Mouse (Mus musculus): ENCODE data around the gene Gm4969. TPM values are rescaled to one million over a fixed set of nuclear protein-coding genes. Genes with fewer than 3 reads are reported as not detected.

The Gm4969 gene
- total RNA-seq, 2 experiments from 2014 or later: not detected

DNA sequence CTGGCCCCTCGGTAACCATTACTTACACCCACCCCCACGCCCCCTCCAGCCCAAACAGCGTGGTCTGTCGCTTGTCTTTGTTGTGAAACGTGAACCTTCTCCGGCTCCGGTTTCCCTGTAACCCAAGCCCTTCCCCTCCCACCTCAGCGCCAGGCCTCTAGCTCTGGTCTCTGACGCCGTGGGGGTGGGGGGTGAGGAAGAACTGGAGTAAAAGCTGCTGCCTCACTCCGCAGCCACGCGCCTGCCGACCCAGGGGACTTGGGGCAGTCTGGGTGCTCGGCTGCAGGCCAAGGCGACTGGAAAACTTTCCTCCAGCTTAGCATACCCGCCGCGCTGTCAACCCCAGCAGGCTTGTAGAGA lies 22.4 kb downstream of the Gm4969 start:
- ATAC-seq (replicated peaks; ENCODE audit: low FRiP score, poor library complexity, severe bottlenecking): no peak

- ATAC-seq (replicated peaks; ENCODE audit: low FRiP score, poor library complexity, severe bottlenecking): no peak
Measured at GRCm38 (mm10) chr7:19094826-19095750, 23.1 kb downstream of the Gm4969 start.

GRCm38 (mm10) chr7:19094471-19094825 lies 23.7 kb downstream of the Gm4969 start, which contains the start of gene Six5:
Gene Six5 (plus strand): TSS chr7:19094594.
- no peak for ATAC-seq (replicated peaks; ENCODE audit: low FRiP score, poor library complexity, severe bottlenecking)

DNA sequence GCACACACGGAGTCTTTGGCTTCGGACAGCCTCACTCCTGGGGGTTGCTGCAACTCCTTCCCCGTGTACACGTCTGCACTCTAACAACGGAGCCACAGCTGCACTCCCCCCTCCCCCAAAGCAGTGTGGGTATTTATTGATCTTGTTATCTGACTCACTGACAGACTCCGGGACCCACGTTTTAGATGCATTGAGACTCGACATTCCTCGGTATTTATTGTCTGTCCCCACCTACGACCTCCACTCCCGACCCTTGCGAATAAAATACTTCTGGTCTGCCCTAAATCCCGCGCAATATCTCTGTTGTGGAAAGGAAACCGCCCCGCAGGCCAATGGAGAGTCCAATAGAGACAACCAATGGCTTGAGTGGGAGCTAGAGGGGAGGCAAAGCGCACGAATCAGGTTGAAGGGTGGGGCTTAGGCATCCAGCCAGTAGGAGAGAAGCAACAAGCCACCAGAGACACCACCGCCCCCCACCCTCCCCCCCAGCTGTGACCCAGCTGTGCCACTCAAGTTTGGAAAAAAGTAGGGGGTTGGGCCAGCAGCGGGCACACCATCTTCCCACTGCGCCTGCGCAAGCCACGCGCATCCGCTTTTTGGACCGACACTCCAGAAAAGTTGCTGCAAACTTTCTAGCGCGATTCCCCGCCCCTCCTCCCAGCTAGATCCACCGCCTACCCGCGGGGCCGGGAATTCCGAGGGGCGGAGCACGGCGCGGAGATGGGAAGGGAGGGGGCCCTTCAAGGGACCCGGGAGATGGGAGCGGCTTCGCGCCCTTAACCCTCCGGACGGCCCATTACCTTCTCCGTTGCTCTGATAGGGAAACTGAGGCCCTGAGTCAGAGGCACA lies 24.4 kb downstream of the Gm4969 start:
- peak; percentile 67 for ATAC-seq (replicated peaks; ENCODE audit: low FRiP score, poor library complexity, severe bottlenecking)

GRCm38 (mm10) chr7:19093174-19093521 lies 25.0 kb downstream of the Gm4969 start:
- peak; percentile 77 for ATAC-seq (replicated peaks; ENCODE audit: low FRiP score, poor library complexity, severe bottlenecking)

GRCm38 (mm10) chr7:19092381-19093173 lies 25.6 kb downstream of the Gm4969 start:
- no peak for ATAC-seq (replicated peaks; ENCODE audit: low FRiP score, poor library complexity, severe bottlenecking)

GRCm38 (mm10) chr7:19091913-19092312 lies 26.3 kb downstream of the Gm4969 start:
- no peak for ATAC-seq (replicated peaks; ENCODE audit: low FRiP score, poor library complexity, severe bottlenecking)

DNA sequence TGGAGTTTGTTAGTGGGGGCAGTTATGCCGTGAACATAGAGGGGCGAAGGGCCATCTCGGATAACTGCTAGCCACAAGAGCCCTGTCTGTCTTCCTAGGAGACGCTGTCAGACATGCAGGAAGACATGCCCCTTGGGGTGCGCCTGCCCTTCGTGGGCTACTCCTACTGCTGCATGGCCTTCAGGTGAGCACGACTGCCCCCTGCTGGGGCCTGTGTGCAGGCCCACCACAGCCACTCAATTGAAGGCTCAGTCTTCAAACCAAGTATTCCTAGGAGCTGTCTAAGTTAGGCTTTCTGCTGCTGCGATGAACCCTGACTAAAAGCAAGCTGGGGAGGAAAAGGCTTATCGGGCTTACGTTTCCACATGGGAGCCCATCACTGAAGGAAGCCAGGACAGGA lies 29.4 kb downstream of the Gm4969 start:
- ATAC-seq (replicated peaks; ENCODE audit: low FRiP score, poor library complexity, severe bottlenecking): peak; percentile 42

DNA sequence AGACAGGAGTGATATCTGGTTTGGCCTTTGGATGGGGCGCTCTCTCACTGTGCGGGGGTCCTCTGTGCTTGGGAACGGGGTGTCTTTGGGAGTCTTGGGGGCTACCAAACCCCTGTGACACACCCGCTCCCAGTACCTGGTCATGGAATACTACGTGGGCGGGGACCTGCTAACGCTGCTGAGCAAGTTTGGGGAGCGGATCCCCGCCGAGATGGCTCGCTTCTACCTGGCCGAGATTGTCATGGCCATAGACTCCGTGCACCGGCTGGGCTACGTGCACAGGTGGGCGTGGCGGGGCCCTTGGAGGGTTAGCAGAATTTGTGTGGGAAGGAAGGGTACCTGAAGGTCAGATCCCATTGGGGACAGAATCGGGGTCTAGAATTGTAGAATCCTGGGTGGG lies 31.4 kb downstream of the Gm4969 start:
- no peak for ATAC-seq (replicated peaks; ENCODE audit: low FRiP score, poor library complexity, severe bottlenecking)

DNA sequence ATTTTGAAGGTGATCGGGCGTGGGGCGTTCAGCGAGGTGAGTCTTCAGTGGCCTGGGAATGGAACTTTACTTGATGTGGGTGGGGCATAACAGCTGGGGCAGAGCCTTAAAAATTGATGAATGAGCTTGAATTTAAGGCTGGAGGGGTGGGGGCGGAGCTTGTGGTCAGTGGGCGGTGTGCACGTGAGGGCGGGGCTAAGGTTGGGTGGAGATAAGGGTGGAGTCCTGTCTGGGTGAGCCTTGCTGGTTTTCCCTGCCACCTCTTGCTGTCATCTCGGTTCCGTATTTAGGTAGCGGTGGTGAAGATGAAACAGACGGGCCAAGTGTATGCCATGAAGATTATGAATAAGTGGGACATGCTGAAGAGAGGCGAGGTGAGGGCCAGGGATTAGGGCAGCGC lies 32.1 kb downstream of the Gm4969 start:
- peak; percentile 84 for ATAC-seq (replicated peaks; ENCODE audit: low FRiP score, poor library complexity, severe bottlenecking)

DNA sequence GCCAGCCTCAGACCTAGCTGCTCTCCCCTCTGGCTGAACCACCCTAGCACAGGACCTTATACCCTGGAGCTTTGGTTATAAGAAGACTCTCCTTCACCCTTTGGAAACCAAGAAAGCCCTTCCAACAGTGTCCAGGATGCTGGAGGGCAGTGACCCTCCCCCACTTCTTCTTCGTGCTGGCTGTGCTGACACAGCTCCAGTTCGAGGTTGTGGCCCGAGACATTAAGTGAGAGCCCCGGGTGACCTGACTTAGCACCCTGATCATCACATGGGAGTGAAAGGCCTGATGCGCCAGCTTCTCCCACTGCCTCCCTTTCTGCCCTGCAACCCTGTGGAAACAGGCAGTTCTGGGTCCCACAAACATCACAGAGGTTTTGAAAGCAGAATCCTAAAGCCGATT lies 32.7 kb downstream of the Gm4969 start:
- no peak for ATAC-seq (replicated peaks; ENCODE audit: low FRiP score, poor library complexity, severe bottlenecking)

DNA sequence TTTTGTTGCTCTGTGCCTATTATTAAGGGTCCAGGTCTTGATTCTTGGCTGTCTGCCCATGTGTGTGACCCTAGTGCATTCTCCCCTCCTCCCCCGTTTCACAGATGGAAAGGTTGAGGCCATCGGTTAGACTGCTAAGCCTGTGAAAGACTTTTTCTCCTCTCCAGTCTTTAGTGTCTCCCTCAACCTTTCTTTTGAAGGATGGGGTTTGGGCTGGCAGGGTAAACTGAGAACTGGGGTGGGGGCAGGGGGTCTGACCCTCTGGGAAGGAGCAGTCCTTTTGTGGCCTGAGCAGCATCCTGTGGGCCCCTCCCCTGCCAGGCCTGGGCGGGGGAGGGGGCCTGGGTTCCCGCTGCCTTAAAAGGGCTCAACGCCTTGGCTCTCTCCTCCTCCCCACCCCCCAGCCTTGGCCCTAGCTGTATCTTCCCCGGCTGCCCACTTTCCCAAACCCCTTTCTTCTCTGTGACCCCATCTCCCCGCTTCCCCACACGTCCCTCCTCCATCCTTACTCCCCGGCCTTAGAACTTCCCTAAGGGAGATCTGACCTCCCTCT lies 33.2 kb downstream of the Gm4969 start:
- no peak for ATAC-seq (replicated peaks; ENCODE audit: low FRiP score, poor library complexity, severe bottlenecking)

DNA sequence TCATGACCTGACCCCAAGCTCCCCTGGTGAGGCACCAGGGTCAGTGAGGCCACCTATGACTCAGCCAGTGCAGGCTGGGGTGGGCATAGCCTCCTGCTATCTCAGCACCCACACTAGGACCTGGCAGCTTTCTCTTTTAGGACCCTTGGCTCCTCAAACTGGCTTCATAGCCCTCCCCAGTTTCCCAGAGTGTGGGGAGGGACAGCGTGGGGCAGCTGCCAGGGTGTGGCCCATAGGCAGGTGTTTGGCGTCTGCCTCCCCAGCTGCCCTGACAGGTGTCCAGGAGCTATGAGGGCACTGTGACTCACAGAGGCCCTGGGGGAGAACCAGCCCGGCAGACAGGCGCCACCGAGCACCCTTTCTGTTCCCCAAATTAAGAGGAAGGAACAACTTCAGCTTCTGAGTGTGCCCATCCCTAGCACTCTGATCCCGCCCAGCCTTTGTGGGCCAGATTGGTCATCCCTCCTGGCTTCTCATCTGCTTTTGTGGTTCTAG lies 33.8 kb downstream of the Gm4969 start:
- ATAC-seq (replicated peaks; ENCODE audit: low FRiP score, poor library complexity, severe bottlenecking): no peak

DNA sequence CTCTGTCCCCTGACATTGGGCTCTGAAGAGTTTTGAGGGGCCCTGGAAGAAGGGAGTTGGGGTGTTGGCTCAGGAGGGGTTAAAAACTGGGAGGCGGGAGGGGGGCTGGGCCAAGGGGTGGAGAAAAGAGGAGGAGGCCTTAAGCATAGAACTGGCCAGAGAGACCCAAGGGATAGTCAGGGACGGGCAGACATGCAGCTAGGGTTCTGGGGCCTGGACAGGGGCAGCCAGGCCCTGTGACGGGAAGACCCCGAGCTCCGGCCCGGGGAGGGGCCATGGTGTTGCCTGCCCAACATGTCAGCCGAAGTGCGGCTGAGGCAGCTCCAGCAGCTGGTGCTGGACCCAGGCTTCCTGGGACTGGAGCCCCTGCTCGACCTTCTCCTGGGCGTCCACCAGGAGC lies 34.5 kb downstream of the Gm4969 start, which contains the start of gene Dmpk:
Gene Dmpk, plus strand, starts transcription at position 149 of the 400 bp plus-strand sequence.
- no peak for ATAC-seq (replicated peaks; ENCODE audit: low FRiP score, poor library complexity, severe bottlenecking)

DNA sequence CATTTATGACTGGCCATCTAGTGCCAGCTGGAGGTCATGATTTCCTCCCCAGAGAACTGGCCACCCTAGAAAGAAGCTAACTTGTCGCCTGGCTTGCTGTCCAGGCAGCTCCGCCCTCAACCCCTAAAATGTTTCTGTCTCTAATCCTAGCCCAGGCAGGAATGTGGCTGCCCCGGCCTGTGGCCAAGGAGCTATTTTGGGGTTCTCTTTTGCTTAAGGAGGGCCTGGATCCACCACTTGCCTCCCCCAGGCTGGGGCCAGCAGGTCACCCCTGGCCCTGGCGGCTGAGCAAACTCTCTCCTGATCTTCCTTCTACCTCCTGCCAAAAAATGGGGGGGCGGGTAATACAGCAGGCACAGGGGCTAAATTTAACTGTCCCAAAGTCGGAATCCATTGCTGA lies 35.1 kb downstream of the Gm4969 start:
- no peak for ATAC-seq (replicated peaks; ENCODE audit: low FRiP score, poor library complexity, severe bottlenecking)

- ATAC-seq (replicated peaks; ENCODE audit: low FRiP score, poor library complexity, severe bottlenecking): no peak
Measured at GRCm38 (mm10) chr7:19082171-19082570, 36.0 kb downstream of the Gm4969 start.

GRCm38 (mm10) chr7:19080451-19080950 lies 37.7 kb downstream of the Gm4969 start:
- no peak for ATAC-seq (replicated peaks; ENCODE audit: low FRiP score, poor library complexity, severe bottlenecking)

- no peak for ATAC-seq (replicated peaks; ENCODE audit: low FRiP score, poor library complexity, severe bottlenecking)
Measured at GRCm38 (mm10) chr7:19078732-19079131, 39.4 kb downstream of the Gm4969 start.

GRCm38 (mm10) chr7:19077761-19078160 lies 40.4 kb downstream of the Gm4969 start:
- ATAC-seq (replicated peaks; ENCODE audit: low FRiP score, poor library complexity, severe bottlenecking): no peak
